28 mouse cellular contexts compared by ENCODE assay signal in genomic region chr7:16263843-16264242, GRCm38 (mm10). TPM values are rescaled to one million over a fixed set of nuclear protein-coding genes. Genes with fewer than 3 reads are reported as not detected.
DNase-seq lines count a peak whose midpoint lies in the region; ATAC-seq and TF ChIP-seq lines count a peak whose summit lies in the region.
"Had no signal": no experiment of that assay in that cellular context is flagged by ENCODE, and none has a peak within 500 bp of the region (broad histone marks: within the 10 kb centered on the region; RNA-seq: fewer than 3 reads in every experiment).

No protein-coding gene starts in this region.

- peaks cover 2 to 12% of the 10 kb centered on the region in 2 experiments; a peak in 3 of 4 replicates for H3K4me1 ChIP-seq in MEL (ENCODE audit: control insufficient read depth in 1 of 2, insufficient read depth in 2 of 2, low read length in 2 of 2)
- H3K4me1 ChIP-seq: embryonic facial prominence, embryonic 12.5 days; embryonic facial prominence, embryonic 15.5 days; heart, embryonic 10.5 days; heart, embryonic 13.5 days; hindbrain, embryonic 12.5 days; hindbrain, embryonic 15.5 days had no signal

- no peaks in the 10 kb centered on the region for H3K79me2 ChIP-seq in MEL (ENCODE audit: control insufficient read depth, insufficient read depth, low read length, poor library complexity)

- H3K27ac ChIP-seq in MEL (ENCODE audit: control insufficient read depth, low read depth, low read length), result peak overlapping the region; percentile 31; the same call in 1 of the 2 replicates
- H3K27ac ChIP-seq: embryonic facial prominence, embryonic 12.5 days; embryonic facial prominence, embryonic 15.5 days; gastrocnemius, adult 2 months; heart, adult 2 months; heart, embryonic 10.5 days; heart, embryonic 13.5 days; hindbrain, embryonic 12.5 days; hindbrain, embryonic 15.5 days had no signal

- H3K27me3 ChIP-seq in MEL (ENCODE audit: control insufficient read depth in 1 of 2, insufficient read depth in 2 of 2, low read length in 2 of 2), result no peaks in the 10 kb centered on the region
- H3K27me3 ChIP-seq: CH12.LX; embryonic facial prominence, embryonic 12.5 days; embryonic facial prominence, embryonic 15.5 days; heart, embryonic 13.5 days; hindbrain, embryonic 12.5 days; hindbrain, embryonic 15.5 days had no signal

- DNase-seq in CD4-positive, CD25-positive, alpha-beta regulatory T cell, adult 2 months (ENCODE audit: low read depth, low spot score), result peak; percentile 13
- DNase-seq in MEL (ENCODE audit: low read depth, low spot score), result peak; percentile 65
- peak; percentile 29 for DNase-seq in induced T-regulatory cell, adult 2 months (ENCODE audit: low read depth)
- no peak for DNase-seq in cerebellum, postnatal 10 days
- DNase-seq in urinary bladder, postnatal 4 days (ENCODE audit: low spot score in 2 of 2), result no peak
- no peak for DNase-seq in urinary bladder, postnatal 36 days (ENCODE audit: low spot score in 2 of 2)
- DNase-seq: adrenal gland, adult 2 months; adrenal gland, postnatal 14 days; cerebellum, adult 11-12 months; cerebellum, adult 8-10 months; cerebellum, postnatal 14 days; forebrain, postnatal 0 days; gastrocnemius, adult 2 months; gastrocnemius, postnatal 14 days; heart, adult 2 months; heart, postnatal 14 days had no signal

- TF ChIP-seq RAD21 in MEL (IDR thresholded peaks at IDR 0.05; ENCODE audit: low read depth, low read length), result no peak

- no peak for TF ChIP-seq POLR2A in MEL (IDR thresholded peaks at IDR 0.05; ENCODE audit: control insufficient read depth in 1 of 2, insufficient read depth in 1 of 2, low read depth in 1 of 2, low read length in 2 of 2, poor library complexity in 1 of 2)

- H3K9ac ChIP-seq in MEL (ENCODE audit: control insufficient read depth, low read depth, low read length, poor library complexity, severe bottlenecking), result peak overlapping the region; percentile 36
- H3K9ac ChIP-seq: embryonic facial prominence, embryonic 12.5 days; embryonic facial prominence, embryonic 15.5 days; forebrain, postnatal 0 days; heart, embryonic 13.5 days; hindbrain, embryonic 12.5 days; hindbrain, embryonic 15.5 days had no signal

- peaks cover 0 to 10% of the 10 kb centered on the region in 2 experiments; a peak in 2 of 4 replicates for H3K36me3 ChIP-seq in MEL (ENCODE audit: control insufficient read depth in 1 of 2, insufficient read depth in 2 of 2, low read length in 2 of 2)
- H3K36me3 ChIP-seq: embryonic facial prominence, embryonic 12.5 days; embryonic facial prominence, embryonic 15.5 days; heart, embryonic 13.5 days; hindbrain, embryonic 12.5 days; hindbrain, embryonic 15.5 days had no signal

- peak overlapping the region; percentile 9 to 15; a peak in 1 of 4 replicates for H3K4me3 ChIP-seq in MEL (ENCODE audit: control insufficient read depth in 1 of 2, insufficient read depth in 1 of 2, low read depth in 2 of 2, low read length in 2 of 2)
- H3K4me3 ChIP-seq: embryonic facial prominence, embryonic 12.5 days; embryonic facial prominence, embryonic 15.5 days; gastrocnemius, adult 2 months; heart, adult 2 months; heart, embryonic 10.5 days; heart, embryonic 13.5 days; hindbrain, embryonic 12.5 days; hindbrain, embryonic 15.5 days had no signal

- no peaks in the 10 kb centered on the region for H3K9me3 ChIP-seq in MEL (replicated peaks; ENCODE audit: insufficient read depth, low read length)
- H3K9me3 ChIP-seq: embryonic facial prominence, embryonic 12.5 days; embryonic facial prominence, embryonic 15.5 days; G1E; heart, embryonic 10.5 days; hindbrain, embryonic 15.5 days had no signal

- TF ChIP-seq CTCF in MEL (IDR thresholded peaks at IDR 0.05 in 2 of 3, conservative IDR thresholded peaks at IDR 0.05 in 1 of 3; ENCODE audit: control insufficient read depth in 1 of 3, insufficient read depth in 1 of 3, low read depth in 2 of 3, low read length in 3 of 3, poor library complexity in 1 of 3, severe bottlenecking in 1 of 3), result no peak

- no peak for ATAC-seq in CD4-positive, CD25-positive, alpha-beta regulatory T cell, adult 4 months
- ATAC-seq: forebrain, embryonic 14.5 days; intestine, embryonic 16.5 days had no signal

- no peak for TF ChIP-seq EP300 in MEL (IDR thresholded peaks at IDR 0.05; ENCODE audit: low read depth in 1 of 2, low read length in 2 of 2)

TF ChIP-seq in MEL, 35 proteins besides CTCF, POLR2A, EP300 and RAD21:
- TF ChIP-seq NELFE (IDR thresholded peaks at IDR 0.05; ENCODE audit: low read depth, low read length) (no peak), TBP (IDR thresholded peaks at IDR 0.05; ENCODE audit: low read depth, low read length) (no peak), MYB (IDR thresholded peaks at IDR 0.05; ENCODE audit: low read depth, low read length) (no peak), UBTF (IDR thresholded peaks at IDR 0.05; ENCODE audit: borderline replicate concordance, insufficient read depth, low read depth, low read length) (no peak), MEF2A (IDR thresholded peaks at IDR 0.05; ENCODE audit: extremely low read depth, insufficient replicate concordance, low read depth, low read length, poor library complexity, severe bottlenecking) (no peak), TCF12 (IDR thresholded peaks at IDR 0.05; ENCODE audit: low read depth, low read length) (no peak), ELF1 (IDR thresholded peaks at IDR 0.05; ENCODE audit: low read depth, low read length) (no peak), POLR2AphosphoS2 (IDR thresholded peaks at IDR 0.05; ENCODE audit: low read length) (no peak), ZMIZ1 (IDR thresholded peaks at IDR 0.05; ENCODE audit: low read depth, low read length) (no peak), ETS1 (IDR thresholded peaks at IDR 0.05; ENCODE audit: low read depth, low read length) (no peak), SIN3A (IDR thresholded peaks at IDR 0.05; ENCODE audit: low read length) (no peak), KAT2A (conservative IDR thresholded peaks at IDR 0.05; ENCODE audit: low read depth, low read length) (no peak), JUND (IDR thresholded peaks at IDR 0.05; ENCODE audit: low read depth, low read length) (no peak), CHD2 (IDR thresholded peaks at IDR 0.05; ENCODE audit: low read length) (no peak), MAZ (IDR thresholded peaks at IDR 0.05; ENCODE audit: low read depth, low read length) (no peak), ZKSCAN1 (IDR thresholded peaks at IDR 0.05; ENCODE audit: low read depth, low read length) (no peak), USF1 (IDR thresholded peaks at IDR 0.05; ENCODE audit: low read depth, low read length) (no peak)

RNA-seq across cellular contexts. Expression of gene C5ar1, which starts 4.5 kb away (rescaled TPM):
- not detected for polyA plus RNA-seq in CD4-positive, CD25-positive, alpha-beta regulatory T cell, adult 4 months (2017; shearing (Covaris generic))
- not detected in 2 replicates for total RNA-seq in MEL (2012; rRNA removed)
- polyA plus RNA-seq in MEL (2012; ENCODE audit: insufficient read depth in 1 of 2, insufficient read length in 2 of 2, low read depth in 1 of 2, low replicate concordance in 2 of 2, missing spikeins in 1 of 2), result not detected
- total RNA-seq: CH12.LX had no signal
- polyA plus RNA-seq: G1E had no signal

RNA-seq across cellular contexts. Expression of gene Inafm1, which starts 9.6 kb away (rescaled TPM):
- polyA plus RNA-seq in CD4-positive, CD25-positive, alpha-beta regulatory T cell, adult 4 months (2017; shearing (Covaris generic)), result 1 to 10 TPM; 1.0 to 2.3 TPM
- total RNA-seq in MEL (2012; rRNA removed), result 38.0 and 50.7 TPM in 2 replicates
- 10 to 100 TPM in 1 of 2 experiments, not detected in 1; 87.6 TPM for polyA plus RNA-seq in MEL (2012; ENCODE audit: insufficient read depth in 1 of 2, insufficient read length in 2 of 2, low read depth in 1 of 2, low replicate concordance in 2 of 2, missing spikeins in 1 of 2)

RNA-seq across cellular contexts. Expression of gene C5ar2, which starts 19.9 kb away (rescaled TPM):
- under 1 TPM in 1 of 2 experiments, not detected in 1; 0.15 TPM for polyA plus RNA-seq in CD4-positive, CD25-positive, alpha-beta regulatory T cell, adult 4 months (2017; shearing (Covaris generic))
- total RNA-seq in MEL (2012; rRNA removed), result 0.92 and 1.7 TPM in 2 replicates
- under 1 TPM in 1 of 2 experiments, not detected in 1; 0.49 TPM for polyA plus RNA-seq in MEL (2012; ENCODE audit: insufficient read depth in 1 of 2, insufficient read length in 2 of 2, low read depth in 1 of 2, low replicate concordance in 2 of 2, missing spikeins in 1 of 2)
- polyA plus RNA-seq: C2C12; embryonic facial prominence, embryonic 12.5 days; forebrain, embryonic 14.5 days; hindbrain, embryonic 12.5 days had no signal

RNA-seq across cellular contexts. Expression of gene Ccdc9, which starts 22.8 kb away (rescaled TPM):
- 10 to 100 TPM in 1 of 2 experiments, 1 to 10 TPM in 1; 7.6 to 13.1 TPM for polyA plus RNA-seq in CD4-positive, CD25-positive, alpha-beta regulatory T cell, adult 4 months (2017; shearing (Covaris generic))
- 57.4 and 63.6 TPM in 2 replicates for total RNA-seq in MEL (2012; rRNA removed)
- 10 to 100 TPM in 1 of 2 experiments, not detected in 1; 97.1 TPM for polyA plus RNA-seq in MEL (2012; ENCODE audit: insufficient read depth in 1 of 2, insufficient read length in 2 of 2, low read depth in 1 of 2, low replicate concordance in 2 of 2, missing spikeins in 1 of 2)

RNA-seq across cellular contexts. Expression of gene Dhx34, which starts 42.0 kb away (rescaled TPM):
- 10 to 100 TPM in 1 of 2 experiments, 1 to 10 TPM in 1; 9.3 to 13.7 TPM for polyA plus RNA-seq in CD4-positive, CD25-positive, alpha-beta regulatory T cell, adult 4 months (2017; shearing (Covaris generic))
- 5.8 and 6.0 TPM in 2 replicates for total RNA-seq in MEL (2012; rRNA removed)
- 10 to 100 TPM in 1 of 2 experiments, not detected in 1; 13.6 TPM for polyA plus RNA-seq in MEL (2012; ENCODE audit: insufficient read depth in 1 of 2, insufficient read length in 2 of 2, low read depth in 1 of 2, low replicate concordance in 2 of 2, missing spikeins in 1 of 2)

Comparison
In these comparisons a context has a peak if more than half of its experiments do, and no peak if none do; other contexts are left out.
1. DNase-seq: peak in CD4-positive, CD25-positive, alpha-beta regulatory T cell, adult 2 months (single experiment), MEL (single experiment) and induced T-regulatory cell, adult 2 months (single experiment); none in cerebellum, postnatal 10 days (0 of 2), urinary bladder, postnatal 4 days (0 of 2) and urinary bladder, postnatal 36 days (0 of 2).